Mouse (Mus musculus) heart, postnatal 4 days (tissue): Measurements from ENCODE around the gene Ankrd42. TPM values are rescaled to one million over a fixed set of nuclear protein-coding genes. Genes with fewer than 3 reads are reported as not detected.

Source experiments
- DNase-seq: peaks from one replicate; pipeline ENCODE4 v3.0.0; 2021
- total RNA-seq, 2 experiments: library from RNA; stranded (reverse); gene quantifications; 2 replicates each; pipeline ENCODE4 v1.2.3; 2021

Ankrd42 gene
- total RNA-seq, 2 experiments from 2014 or later = 2.0 to 2.3 TPM

GRCm38 (mm10) chr7:92566775-92567174 lies 70.2 kb downstream of the Ankrd42 start:
- DNase-seq = no peak

GRCm38 (mm10) chr7:92560986-92561876 lies 75.7 kb downstream of the Ankrd42 start, which contains the start of gene Ccdc90b:
Gene Ccdc90b (plus strand): TSS chr7:92561149.
- peak; percentile 83 for DNase-seq

- no peak for DNase-seq
These were observed 78.2 kb downstream of the Ankrd42 start for GRCm38 (mm10) chr7:92558744-92559143.

- peak; percentile 14 for DNase-seq
These were observed 86.0 kb downstream of the Ankrd42 start for GRCm38 (mm10) chr7:92550990-92551392.

- no peak for DNase-seq
These were observed 86.5 kb downstream of the Ankrd42 start for GRCm38 (mm10) chr7:92550248-92550989.

GRCm38 (mm10) chr7:92546763-92547162 lies 90.2 kb downstream of the Ankrd42 start:
- no peak for DNase-seq

GRCm38 (mm10) chr7:92532351-92533036 lies 104.4 kb downstream of the Ankrd42 start:
- no peak for DNase-seq

Other genes with a start within 250 kb of the Ankrd42 start
- 10 to 100 TPM; 35.2 to 38.5 TPM for gene Ccdc90b, start 76.0 kb downstream of the Ankrd42 start, total RNA-seq
- gene Pcf11, start 32.8 kb upstream of the Ankrd42 start, total RNA-seq = 10 to 100 TPM; 38.7 to 38.9 TPM
- 10 to 100 TPM; 11.5 to 14.0 TPM for gene Rab30, start 104.5 kb upstream of the Ankrd42 start, total RNA-seq
- gene Ddias, start 237.1 kb upstream of the Ankrd42 start, total RNA-seq = 1 to 10 TPM; 6.6 to 8.5 TPM
- 10 to 100 TPM; 51.6 to 52.0 TPM for gene Prcp, start 237.3 kb upstream of the Ankrd42 start, total RNA-seq